Mouse (Mus musculus) olfactory bulb, adult 2 months (tissue): ENCODE results near the gene Elf2. TPM values are rescaled to one million over a fixed set of nuclear protein-coding genes. Genes with fewer than 3 reads are reported as not detected.

ENCODE experiments used
- H3K27ac ChIP-seq: fragments of 200-500 bp; 2 replicates; pipeline ENCODE4 v1.5.1; 2012; ENCODE audit warnings: low read depth, low read length; ENCODE audit not compliant: insufficient read depth
- H3K4me1 ChIP-seq: fragments of 200-500 bp; 2 replicates; pipeline ENCODE4 v1.6.1; 2012; ENCODE audit warnings: low read length; ENCODE audit not compliant: control insufficient read depth, insufficient read depth
- H3K4me3 ChIP-seq: fragments of 200-500 bp; 2 replicates; pipeline ENCODE4 v1.5.1; 2012; ENCODE audit warnings: mild to moderate bottlenecking, low read depth, low read length, moderate library complexity; ENCODE audit not compliant: insufficient read depth
- CTCF ChIP-seq: fragments of 200-500 bp; IDR thresholded peaks from 2 replicates; pipeline ENCODE4 v1.5.1; 2012; ENCODE audit warnings: low read depth, mild to moderate bottlenecking, low read length, moderate library complexity; ENCODE audit not compliant: insufficient read depth
- POLR2A ChIP-seq: fragments of 200-500 bp; IDR thresholded peaks from 2 replicates; pipeline ENCODE4 v1.6.1; 2012; ENCODE audit warnings: mild to moderate bottlenecking, low read depth, low read length, moderate library complexity; ENCODE audit not compliant: insufficient read depth
- WGBS: fragments of 180-500 bp; shearing (Covaris S2); methylation state at CpG from one replicate; pipeline ENCODE4 v1.1.7; 2018; 5-methylcytosine and 5-hydroxymethylcytosine counted together
- polyA plus RNA-seq: library from polyadenylated mRNA; stranded (reverse); fragments of >200 nt; gene quantifications from 2 replicates; pipeline ENCODE4 v1.2.4, GENCODE M21; 2012; ENCODE audit warnings: low replicate concordance; ENCODE audit not compliant: missing spikeins, insufficient read depth, insufficient read length

Gene Elf2
- polyA plus RNA-seq, 1 experiment: not detected

- Histone ChIP-seq H3K4me3 (no peak overlapping the region), H3K4me1 (peaks cover 7% of the 10 kb centered on the region), H3K27ac (no peak overlapping the region)
- WGBS: 90% methylated on average over 3 of the region's 3 CpGs
- TF ChIP-seq POLR2A (no peak), CTCF (no peak)
Measured at GRCm38 (mm10) chr3:51239541-51239940, 100.9 kb downstream of the Elf2 start.

- TF ChIP-seq CTCF (no peak), POLR2A (no peak)
- no peak overlapping the region for H3K27ac ChIP-seq
- H3K4me3 ChIP-seq: no peak overlapping the region
- WGBS: 79% methylated on average over 7 of the region's 7 CpGs
- H3K4me1 ChIP-seq: peaks cover 7% of the 10 kb centered on the region
Measured at GRCm38 (mm10) chr3:51238515-51238914, 101.9 kb downstream of the Elf2 start.

- peaks cover 11% of the 10 kb centered on the region for H3K4me1 ChIP-seq
- 59% methylated on average over 5 of the region's 5 CpGs for WGBS
- H3K27ac ChIP-seq: no peak overlapping the region
- H3K4me3 ChIP-seq: no peak overlapping the region
- TF ChIP-seq POLR2A (no peak), CTCF (no peak)
Measured at GRCm38 (mm10) chr3:51234752-51235055, 105.8 kb downstream of the Elf2 start.

GRCm38 (mm10) chr3:51233918-51234751 lies 106.3 kb downstream of the Elf2 start:
- Histone ChIP-seq H3K4me1 (peaks cover 11% of the 10 kb centered on the region), H3K4me3 (no peak overlapping the region), H3K27ac (no peak overlapping the region)
- TF ChIP-seq POLR2A: no peak
- TF ChIP-seq CTCF: peak; percentile 61
- 53% methylated on average over 13 of the region's 13 CpGs for WGBS

- Histone ChIP-seq H3K4me1 (peaks cover 14% of the 10 kb centered on the region), H3K27ac (no peak overlapping the region), H3K4me3 (no peak overlapping the region)
- TF ChIP-seq CTCF: no peak
- no peak for TF ChIP-seq POLR2A
- 85% methylated on average over 5 of the region's 5 CpGs for WGBS
Measured at GRCm38 (mm10) chr3:51233474-51233873, 107.0 kb downstream of the Elf2 start.

- Histone ChIP-seq H3K4me1 (peaks cover 18% of the 10 kb centered on the region), H3K27ac (no peak overlapping the region), H3K4me3 (no peak overlapping the region)
- WGBS: 93% methylated on average over 3 of the region's 3 CpGs
- no peak for TF ChIP-seq CTCF
- no peak for TF ChIP-seq POLR2A
Measured at GRCm38 (mm10) chr3:51232205-51232910, 108.1 kb downstream of the Elf2 start.

- TF ChIP-seq CTCF: no peak
- TF ChIP-seq POLR2A: no peak
- whole genome bisulfite sequencing: 66% methylated on average over 3 of the region's 3 CpGs
- peaks cover 19% of the 10 kb centered on the region for H3K4me1 ChIP-seq
- H3K4me3 ChIP-seq: no peak overlapping the region
- H3K27ac ChIP-seq: no peak overlapping the region
Measured at GRCm38 (mm10) chr3:51231499-51231898, 109.0 kb downstream of the Elf2 start.

GRCm38 (mm10) chr3:51230886-51231285 lies 109.6 kb downstream of the Elf2 start:
- 83% methylated on average over 5 of the region's 5 CpGs for WGBS
- TF ChIP-seq CTCF: no peak
- TF ChIP-seq POLR2A: no peak
- no peak overlapping the region for H3K27ac ChIP-seq
- H3K4me1 ChIP-seq: peaks cover 23% of the 10 kb centered on the region
- H3K4me3 ChIP-seq: no peak overlapping the region

GRCm38 (mm10) chr3:51230146-51230835 lies 110.2 kb downstream of the Elf2 start:
- 96% methylated on average over 6 of the region's 6 CpGs for WGBS
- no peak overlapping the region for H3K4me3 ChIP-seq
- peaks cover 23% of the 10 kb centered on the region for H3K4me1 ChIP-seq
- no peak overlapping the region for H3K27ac ChIP-seq
- no peak for TF ChIP-seq POLR2A
